Mouse (Mus musculus): Measurements from ENCODE around the gene Usp20. TPM values are rescaled to one million over a fixed set of nuclear protein-coding genes. Genes with fewer than 3 reads are reported as not detected.
A peak's percentile ranks its signal among the peaks of the same experiment; 100 is the strongest.

Usp20 gene
- total and polyA plus RNA-seq, 3 experiments = 43.9 to 55.0 (median 50.8) TPM

GRCm38 (mm10) chr2:30994853-30995252 lies 12.8 kb downstream of the Usp20 start:
- Histone ChIP-seq H3K4me3 (no peak overlapping the region), H3K79me2 (replicated peaks; ENCODE audit: control insufficient read depth, insufficient read depth, low read length) (no peaks in the 10 kb centered on the region), H3K36me3 (ENCODE audit: control insufficient read depth, insufficient read depth, low read length) (no peaks in the 10 kb centered on the region), H3K4me1 (ENCODE audit: control insufficient read depth, insufficient read depth, low read length) (no peaks in the 10 kb centered on the region), H3K27me3 (ENCODE audit: control insufficient read depth, insufficient read depth, low read length) (no peaks in the 10 kb centered on the region), H3K9ac (ENCODE audit: low read depth, low read length) (no peak overlapping the region), H3K27ac (peak overlapping the region; percentile 84; the same call in 1 of the 2 replicates)
- intact Hi-C loops (cut with DNase I) = no loop called here
- 67% methylated on average over 4 of the region's 4 CpGs for WGBS
- DNase-seq = no peak
- TF ChIP-seq CTCF (IDR thresholded peaks at IDR 0.05) = no peak
- TF ChIP-seq EP300 (IDR thresholded peaks at IDR 0.05; ENCODE audit: insufficient read depth, low read depth, low read length) = no peak
- no peak for TF ChIP-seq POLR2A (IDR thresholded peaks at IDR 0.05; ENCODE audit: insufficient read depth, low read depth, low read length)

DNA sequence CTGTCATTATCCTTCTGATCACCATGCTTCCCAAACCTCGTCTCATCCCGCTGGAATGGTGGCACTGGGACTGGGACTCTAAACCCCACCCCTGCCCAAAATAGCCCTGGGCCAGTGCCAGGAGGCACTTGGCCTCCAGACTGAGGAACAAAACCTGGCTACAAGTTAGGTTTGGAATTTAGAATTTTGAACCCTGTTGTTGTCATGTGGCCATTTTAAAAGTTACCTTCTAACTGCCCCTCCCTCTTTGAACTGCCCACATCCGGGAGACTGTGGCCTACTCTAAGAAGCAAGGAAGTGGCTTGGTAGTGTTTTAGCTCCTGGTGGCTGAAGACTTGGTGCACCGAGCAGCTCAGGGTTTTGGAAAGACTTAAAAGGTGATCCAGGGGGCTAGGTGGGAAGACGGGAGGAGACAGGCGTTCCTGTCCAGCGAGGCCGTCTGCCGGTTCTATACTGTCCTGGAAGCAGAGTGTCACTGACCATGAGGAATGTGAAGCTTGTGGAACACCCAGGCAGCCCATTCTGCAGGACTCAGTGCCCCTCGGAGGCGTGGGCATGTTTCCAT lies 13.4 kb downstream of the Usp20 start:
- H3K4me1 ChIP-seq (ENCODE audit: control insufficient read depth, insufficient read depth, low read length) = no peaks in the 10 kb centered on the region
- H3K4me3 ChIP-seq = peak overlapping the region; percentile 46
- TF ChIP-seq CTCF (IDR thresholded peaks at IDR 0.05) = no peak
- peak; percentile 33; the same call in 1 of the 2 replicates for TF ChIP-seq POLR2A (IDR thresholded peaks at IDR 0.05; ENCODE audit: insufficient read depth, low read depth, low read length)
- peak; percentile 68 to 69 for DNase-seq
- no peaks in the 10 kb centered on the region for H3K79me2 ChIP-seq (replicated peaks; ENCODE audit: control insufficient read depth, insufficient read depth, low read length)
- no peaks in the 10 kb centered on the region for H3K36me3 ChIP-seq (ENCODE audit: control insufficient read depth, insufficient read depth, low read length)
- WGBS = 57% methylated on average over 11 of the region's 11 CpGs
- peak overlapping the region; percentile 84 for H3K27ac ChIP-seq
- no peaks in the 10 kb centered on the region for H3K27me3 ChIP-seq (ENCODE audit: control insufficient read depth, insufficient read depth, low read length)
- intact Hi-C loops (cut with DNase I) = no loop called here
- H3K9ac ChIP-seq (ENCODE audit: low read depth, low read length) = peak overlapping the region; percentile 43

DNA sequence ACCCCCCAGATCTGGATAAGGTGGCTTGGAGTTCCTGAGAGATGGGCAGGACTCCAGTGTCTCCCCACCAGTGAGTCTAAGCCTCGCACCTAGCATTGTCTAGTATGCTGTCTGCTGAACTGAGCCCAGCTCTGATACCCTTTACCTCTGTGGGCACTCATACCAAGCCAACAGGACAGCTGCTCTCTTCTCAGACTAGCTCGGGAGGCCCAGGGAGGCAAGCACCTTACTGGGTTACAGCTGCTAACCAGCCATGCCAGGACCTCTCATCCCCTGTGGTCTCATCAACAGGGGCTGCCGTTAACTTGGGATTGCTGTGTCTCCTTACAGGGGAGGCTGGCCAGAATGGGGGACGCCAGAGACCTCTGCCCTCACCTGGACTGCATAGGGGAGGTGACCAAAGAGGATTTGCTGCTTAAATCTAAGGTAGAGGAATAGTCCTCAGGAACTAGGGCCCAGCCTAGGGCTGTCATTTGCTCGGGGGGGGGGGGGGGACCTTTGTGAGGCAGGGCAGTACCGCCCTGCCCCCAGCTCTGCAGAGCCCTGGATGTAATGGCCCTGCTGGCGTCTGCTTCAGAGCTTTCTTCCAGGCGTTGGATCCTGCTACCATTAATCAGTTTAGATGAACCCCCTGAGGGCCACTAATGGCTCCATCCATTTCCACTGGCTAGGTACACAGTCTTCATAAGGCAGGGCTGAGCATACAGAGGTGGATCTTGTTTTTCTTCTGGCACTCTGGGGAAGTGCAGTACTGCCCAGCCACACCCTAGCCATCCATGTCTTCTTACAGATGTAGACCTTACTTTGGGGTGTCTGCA lies 16.6 kb downstream of the Usp20 start:
- no peak for TF ChIP-seq EP300 (IDR thresholded peaks at IDR 0.05; ENCODE audit: insufficient read depth, low read depth, low read length)
- no peak for TF ChIP-seq CTCF (IDR thresholded peaks at IDR 0.05)
- no peak for TF ChIP-seq POLR2A (IDR thresholded peaks at IDR 0.05; ENCODE audit: insufficient read depth, low read depth, low read length)
- intact Hi-C loops (cut with DNase I) = no loop called here
- DNase-seq = no peak
- H3K79me2 ChIP-seq (replicated peaks; ENCODE audit: control insufficient read depth, insufficient read depth, low read length) = no peaks in the 10 kb centered on the region
- H3K4me3 ChIP-seq = no peak overlapping the region
- H3K4me1 ChIP-seq (ENCODE audit: control insufficient read depth, insufficient read depth, low read length) = no peaks in the 10 kb centered on the region
- 84% methylated on average over 8 of the region's 8 CpGs for WGBS
- no peaks in the 10 kb centered on the region for H3K27me3 ChIP-seq (ENCODE audit: control insufficient read depth, insufficient read depth, low read length)
- no peaks in the 10 kb centered on the region for H3K36me3 ChIP-seq (ENCODE audit: control insufficient read depth, insufficient read depth, low read length)
- H3K9ac ChIP-seq (ENCODE audit: low read depth, low read length) = no peak overlapping the region
- no peak overlapping the region for H3K27ac ChIP-seq

GRCm38 (mm10) chr2:31002857-31003256 lies 20.8 kb downstream of the Usp20 start:
- 0 out of 2 replicates have a peak, but pooled peaks cover 1% of the 10 kb centered on the region for H3K4me1 ChIP-seq (ENCODE audit: control insufficient read depth, insufficient read depth, low read length)
- TF ChIP-seq POLR2A (IDR thresholded peaks at IDR 0.05; ENCODE audit: insufficient read depth, low read depth, low read length) (no peak), EP300 (IDR thresholded peaks at IDR 0.05; ENCODE audit: insufficient read depth, low read depth, low read length) (no peak), CTCF (IDR thresholded peaks at IDR 0.05) (no peak)
- no peak overlapping the region for H3K9ac ChIP-seq (ENCODE audit: low read depth, low read length)
- no peak overlapping the region for H3K27ac ChIP-seq
- H3K36me3 ChIP-seq (ENCODE audit: control insufficient read depth, insufficient read depth, low read length) = no peaks in the 10 kb centered on the region
- whole genome bisulfite sequencing = 85% methylated on average over 10 of the region's 10 CpGs
- no peaks in the 10 kb centered on the region for H3K79me2 ChIP-seq (replicated peaks; ENCODE audit: control insufficient read depth, insufficient read depth, low read length)
- DNase-seq = no peak
- H3K4me3 ChIP-seq = no peak overlapping the region
- H3K27me3 ChIP-seq (ENCODE audit: control insufficient read depth, insufficient read depth, low read length) = no peaks in the 10 kb centered on the region
- intact Hi-C loops (cut with DNase I) = no loop called here

- no peaks in the 10 kb centered on the region for H3K36me3 ChIP-seq (ENCODE audit: control insufficient read depth, insufficient read depth, low read length)
Observed at GRCm38 (mm10) chr2:31005453-31005852, 23.4 kb downstream of the Usp20 start.

DNA sequence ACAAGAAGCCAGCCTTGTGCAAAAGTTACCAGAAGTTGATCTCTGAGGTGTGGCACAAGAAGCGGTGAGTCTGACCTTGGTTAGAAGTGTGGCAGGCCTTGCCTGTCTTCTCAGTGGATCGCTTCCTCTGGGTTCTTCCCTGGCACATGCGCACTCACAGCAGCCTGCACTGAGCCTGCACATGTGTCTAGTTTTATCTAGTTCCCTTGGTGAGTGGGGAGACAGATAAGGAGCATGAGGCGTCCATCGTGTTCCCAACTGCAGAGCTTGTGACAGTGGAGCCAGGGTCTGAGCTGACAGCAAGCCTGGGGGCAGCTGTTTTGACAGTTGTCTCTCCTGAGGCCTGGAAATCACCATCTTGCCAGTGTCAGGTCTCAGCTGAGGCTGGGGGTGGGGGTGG lies 24.4 kb downstream of the Usp20 start:
- Histone ChIP-seq H3K79me2 (replicated peaks; ENCODE audit: control insufficient read depth, insufficient read depth, low read length) (no peaks in the 10 kb centered on the region), H3K9ac (ENCODE audit: low read depth, low read length) (no peak overlapping the region), H3K36me3 (ENCODE audit: control insufficient read depth, insufficient read depth, low read length) (no peaks in the 10 kb centered on the region), H3K4me3 (no peak overlapping the region), H3K4me1 (ENCODE audit: control insufficient read depth, insufficient read depth, low read length) (0 out of 2 replicates have a peak, but pooled peaks cover 1% of the 10 kb centered on the region), H3K27ac (peak overlapping the region; percentile 55), H3K27me3 (ENCODE audit: control insufficient read depth, insufficient read depth, low read length) (no peaks in the 10 kb centered on the region)
- intact Hi-C loops (cut with DNase I) = no loop called here
- TF ChIP-seq CTCF (IDR thresholded peaks at IDR 0.05) = no peak
- peak; percentile 57; the same call in 1 of the 2 replicates for TF ChIP-seq POLR2A (IDR thresholded peaks at IDR 0.05; ENCODE audit: insufficient read depth, low read depth, low read length)
- TF ChIP-seq EP300 (IDR thresholded peaks at IDR 0.05; ENCODE audit: insufficient read depth, low read depth, low read length) = peak; percentile 81
- peak; percentile 45 to 70 for DNase-seq
- 20% methylated on average over 5 of the region's 5 CpGs for WGBS

More at GRCm38 (mm10) chr2:31005453-31005852, 23.4 kb downstream of the Usp20 start:
- Histone ChIP-seq H3K4me1 (ENCODE audit: control insufficient read depth, insufficient read depth, low read length) (0 out of 2 replicates have a peak, but pooled peaks cover 1% of the 10 kb centered on the region), H3K27ac (no peak overlapping the region), H3K27me3 (ENCODE audit: control insufficient read depth, insufficient read depth, low read length) (no peaks in the 10 kb centered on the region), H3K79me2 (replicated peaks; ENCODE audit: control insufficient read depth, insufficient read depth, low read length) (no peaks in the 10 kb centered on the region), H3K4me3 (no peak overlapping the region), H3K9ac (ENCODE audit: low read depth, low read length) (no peak overlapping the region)
- no peak for DNase-seq
- WGBS = 43% methylated on average over 2 of the region's 2 CpGs
- intact Hi-C loops (cut with DNase I) = no loop called here
- no peak for TF ChIP-seq POLR2A (IDR thresholded peaks at IDR 0.05; ENCODE audit: insufficient read depth, low read depth, low read length)
- TF ChIP-seq CTCF (IDR thresholded peaks at IDR 0.05) = no peak
- no peak for TF ChIP-seq EP300 (IDR thresholded peaks at IDR 0.05; ENCODE audit: insufficient read depth, low read depth, low read length)
